Mouse (Mus musculus) lung, adult 2 months (tissue): Measurements from ENCODE around the gene Sh3d21. TPM values are rescaled to one million over a fixed set of nuclear protein-coding genes. Genes with fewer than 3 reads are reported as not detected.

Experiments
- DNase-seq: peaks from one replicate; pipeline ENCODE4 v3.0.0; 2022
- H3K4me1 ChIP-seq: fragments of 200-500 bp; 2 replicates; pipeline ENCODE4 v1.6.1; 2011; ENCODE audit warnings: low read length; ENCODE audit not compliant: control insufficient read depth, insufficient read depth
- H3K4me3 ChIP-seq: fragments of 200-500 bp; replicated peaks from 2 replicates; pipeline ENCODE3; 2011; ENCODE audit warnings: low read depth, mild to moderate bottlenecking, control low read depth, low read length; ENCODE audit errors: extremely low read depth
- CTCF ChIP-seq: fragments of 200-500 bp; IDR thresholded peaks from 2 replicates; pipeline ENCODE4 v1.5.1; 2011; ENCODE audit warnings: mild to moderate bottlenecking, low read length, control low read depth; ENCODE audit not compliant: insufficient read depth
- POLR2A ChIP-seq: fragments of 200-500 bp; IDR thresholded peaks from 2 replicates; pipeline ENCODE4 v1.6.1; 2011; ENCODE audit warnings: low read depth, mild to moderate bottlenecking, control low read depth, low read length, borderline replicate concordance; ENCODE audit errors: extremely low read depth
- WGBS: fragments of 180-500 bp; shearing (Covaris S2); methylation state at CpG from one replicate; pipeline ENCODE4 v1.1.7; 2018; 5-methylcytosine and 5-hydroxymethylcytosine counted together
- polyA plus RNA-seq: library from polyadenylated mRNA; depleted of rRNA; stranded (reverse); fragments of >200 nt; gene quantifications from 2 replicates; pipeline ENCODE4 v1.2.3, GENCODE M21; 2012

Gene Sh3d21
- polyA plus RNA-seq, 1 experiment = 7.5 TPM

- Histone ChIP-seq H3K4me3 (peak overlapping the region; percentile 66), H3K4me1 (peaks cover 22% of the 10 kb centered on the region)
- peak; percentile 76 for DNase-seq
- 1% methylated on average over 65 of the region's 67 CpGs for WGBS
- TF ChIP-seq POLR2A (peak; percentile 43; the same call in 1 of the 2 replicates), CTCF (0 out of 2 replicates have a peak, but pooled peaks have one; percentile 5)
Observed at GRCm38 (mm10) chr4:126148161-126148961, 14.9 kb downstream of the Sh3d21 start.

- no peak for TF ChIP-seq CTCF
- peak; percentile 10; the same call in 1 of the 2 replicates for TF ChIP-seq POLR2A
- DNase-seq = peak; percentile 65
- Histone ChIP-seq H3K4me3 (peak within 1 kb of the TSS; percentile 66), H3K4me1 (peaks cover 22% of the 10 kb centered on the region)
- WGBS = 14% methylated on average over 24 of the region's 24 CpGs
Observed at GRCm38 (mm10) chr4:126147533-126148160, 15.6 kb downstream of the Sh3d21 start, which contains the start of gene Eva1b. Gene Eva1b (plus strand): TSS chr4:126147744.

DNA sequence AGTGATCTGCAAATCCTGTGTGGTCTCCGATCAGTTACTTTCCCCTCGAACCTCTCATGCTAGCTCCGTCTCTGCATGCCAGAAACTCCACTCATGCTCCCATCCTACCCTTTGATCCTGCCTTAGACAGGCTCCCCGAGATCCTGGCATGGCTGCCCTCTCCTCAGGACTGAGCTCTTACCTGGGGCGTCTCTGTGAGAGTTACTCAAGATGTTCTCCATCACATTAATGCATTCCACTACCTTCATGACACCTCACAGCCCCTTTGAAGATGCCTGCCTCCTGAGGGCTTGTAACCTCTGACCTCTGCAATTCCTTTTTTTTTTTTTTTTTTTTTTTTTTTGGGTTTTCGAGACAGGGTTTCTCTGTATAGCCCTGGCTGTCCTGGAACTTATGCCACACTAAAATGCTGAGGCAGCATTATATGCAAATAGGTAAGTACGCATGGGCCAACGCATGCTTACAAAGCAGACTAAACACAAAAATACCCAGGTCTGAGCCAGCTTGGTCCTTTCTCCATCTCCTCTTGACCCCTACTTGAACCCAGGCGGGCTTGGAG, 16.2 kb downstream of the Sh3d21 start:
- Histone ChIP-seq H3K4me3 (no peak overlapping the region), H3K4me1 (peaks cover 22% of the 10 kb centered on the region)
- WGBS = 52% methylated on average over 9 of the region's 9 CpGs
- DNase-seq = no peak
- TF ChIP-seq CTCF (no peak), POLR2A (no peak)

GRCm38 (mm10) chr4:126145396-126145795, 17.9 kb downstream of the Sh3d21 start:
- 37% methylated on average over 3 of the region's 4 CpGs for WGBS
- TF ChIP-seq POLR2A = no peak
- TF ChIP-seq CTCF = no peak
- DNase-seq = no peak
- no peak overlapping the region for H3K4me3 ChIP-seq
- peaks cover 20% of the 10 kb centered on the region for H3K4me1 ChIP-seq

- TF ChIP-seq POLR2A (no peak), CTCF (no peak)
- peaks cover 11% of the 10 kb centered on the region for H3K4me1 ChIP-seq
- WGBS = 52% methylated on average over 5 of the region's 5 CpGs
- DNase-seq = no peak
- H3K4me3 ChIP-seq = no peak overlapping the region
Observed at GRCm38 (mm10) chr4:126141021-126141420, 22.3 kb downstream of the Sh3d21 start.

GRCm38 (mm10) chr4:126137773-126138172, 25.5 kb downstream of the Sh3d21 start:
- WGBS = 82% methylated on average over 4 of the region's 4 CpGs
- Histone ChIP-seq H3K4me1 (peaks cover 12% of the 10 kb centered on the region), H3K4me3 (no peak overlapping the region)
- no peak for TF ChIP-seq POLR2A
- TF ChIP-seq CTCF = no peak
- no peak for DNase-seq

- DNase-seq = no peak
- H3K4me3 ChIP-seq = no peak overlapping the region
- 55% methylated on average over 4 of the region's 4 CpGs for WGBS
- TF ChIP-seq POLR2A = no peak
- peaks cover 23% of the 10 kb centered on the region for H3K4me1 ChIP-seq
Observed at GRCm38 (mm10) chr4:126134639-126135038, 28.7 kb downstream of the Sh3d21 start.

DNA sequence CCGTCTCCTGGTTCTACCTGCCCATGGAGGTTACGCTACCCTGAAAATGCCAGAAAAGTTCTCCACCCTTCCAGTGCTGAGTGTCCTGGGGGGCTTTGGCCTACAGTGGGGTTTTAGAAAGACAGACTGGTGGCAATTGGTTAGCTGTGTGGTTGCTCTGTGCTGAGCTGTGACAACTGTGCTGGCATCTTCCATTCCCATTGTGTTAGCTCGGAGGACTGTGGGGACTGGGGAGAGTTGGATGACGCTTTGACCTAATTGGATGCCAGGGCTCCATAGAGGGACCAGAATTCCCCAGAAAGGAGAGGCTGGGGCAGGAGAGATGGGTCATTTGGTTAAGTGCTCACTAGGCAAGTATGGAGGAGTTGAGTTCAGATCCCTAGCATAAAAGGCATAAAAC, 29.1 kb downstream of the Sh3d21 start:
- Histone ChIP-seq H3K4me1 (peaks cover 23% of the 10 kb centered on the region), H3K4me3 (no peak overlapping the region)
- DNase-seq = no peak
- WGBS = 82% methylated on average over 4 of the region's 4 CpGs
- TF ChIP-seq CTCF (no peak), POLR2A (no peak)

- WGBS = 46% methylated on average over 6 of the region's 6 CpGs
- no peak overlapping the region for H3K4me3 ChIP-seq
- peaks cover 23% of the 10 kb centered on the region for H3K4me1 ChIP-seq
- DNase-seq = peak; percentile 50
- no peak for TF ChIP-seq POLR2A
- TF ChIP-seq CTCF = no peak
Observed at GRCm38 (mm10) chr4:126132636-126133264, 30.5 kb downstream of the Sh3d21 start.
